Mouse (Mus musculus) lung, postnatal 36 days (tissue): Measurements from ENCODE around the gene Chil4.

Source experiments
- DNase-seq: peaks from one replicate; pipeline ENCODE4 v3.0.0; 2022; ENCODE audit warnings: mixed read lengths

Gene Chil4

DNA sequence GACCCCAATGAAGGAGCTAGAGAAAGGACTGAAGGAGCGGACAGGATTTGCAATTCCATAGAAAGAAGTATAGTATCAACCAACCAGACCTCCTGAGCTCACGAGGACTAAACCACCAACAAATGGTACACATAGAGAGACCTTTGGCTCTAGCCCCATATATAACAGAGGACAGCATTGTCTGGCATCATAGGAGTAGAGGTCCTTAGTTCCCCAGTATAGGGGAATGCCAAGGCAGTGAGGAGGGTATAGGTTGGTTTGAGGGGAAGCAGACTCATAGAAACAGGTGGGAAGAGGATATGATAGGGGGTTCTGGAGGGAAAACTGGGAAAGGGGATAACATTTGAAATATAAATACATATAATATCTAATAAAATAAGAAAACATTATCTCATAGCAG lies 64.9 kb downstream of the Chil4 start:
- DNase-seq = no peak
